Mouse (Mus musculus) CH12.LX (cell line): ENCODE measurements around the gene Ddost. TPM values are rescaled to one million over a fixed set of nuclear protein-coding genes. Genes with fewer than 3 reads are reported as not detected.

Source experiments
- DNase-seq: peaks from one replicate; pipeline ENCODE4 v3.0.0-alpha.2; 2013; ENCODE audit errors: extremely low read depth
- H3K27ac ChIP-seq: 2 replicates; pipeline ENCODE4 v1.5.1; 2012; ENCODE audit warnings: low read depth, mild to moderate bottlenecking, control low read depth, moderate library complexity; ENCODE audit not compliant: insufficient read depth
- H3K27me3 ChIP-seq: replicated peaks from 2 replicates; pipeline ENCODE3; 2012; ENCODE audit warnings: inconsistent platforms
- H3K36me3 ChIP-seq, 2 experiments: replicated peaks in 1 of 2; 2 replicates each; pipeline versions ENCODE3 to v1.6.1; 2012; ENCODE audit warnings: inconsistent platforms in 1 of 2, low read length in 1 of 2, mild to moderate bottlenecking in 1 of 2, mixed read lengths in 1 of 2, moderate library complexity in 1 of 2; ENCODE audit not compliant: control insufficient read depth in 1 of 2, insufficient read depth in 1 of 2
- H3K4me1 ChIP-seq, 2 experiments: 2 replicates each; pipeline ENCODE4 v1.6.1; 2012; ENCODE audit warnings: inconsistent platforms in 1 of 2, moderate library complexity in 1 of 2; ENCODE audit not compliant: insufficient read depth in 2 of 2, control insufficient read depth in 1 of 2
- H3K4me2 ChIP-seq: 2 replicates; pipeline ENCODE4 v1.6.1; 2012; ENCODE audit warnings: low read depth, mild to moderate bottlenecking, control low read depth; ENCODE audit not compliant: poor library complexity, insufficient read depth, severe bottlenecking
- H3K4me3 ChIP-seq, 3 experiments: fragments of 150-350 bp in 1 of 3; sonication (generic) in 1 of 3; replicated peaks in 1 of 3; 2 replicates each; pipeline versions ENCODE3 to v1.5.1; 2011 to 2012; ENCODE audit warnings: low read depth in 2 of 3, low read length in 2 of 3, mild to moderate bottlenecking in 2 of 3, moderate library complexity in 2 of 3, control low read depth in 1 of 3, improper control_type of control experiment in 1 of 3, inconsistent platforms in 1 of 3, mixed read lengths in 1 of 3; ENCODE audit not compliant: poor library complexity in 1 of 3
- H3K79me2 ChIP-seq: replicated peaks from 2 replicates; pipeline ENCODE4 v1.6.1; 2012; ENCODE audit warnings: mild to moderate bottlenecking, moderate library complexity; ENCODE audit not compliant: control insufficient read depth, poor library complexity, insufficient read depth, severe bottlenecking; ENCODE audit errors: extremely low read depth
- H3K9ac ChIP-seq: 2 replicates; pipeline ENCODE4 v1.6.1; 2012; ENCODE audit warnings: low read depth, mild to moderate bottlenecking, control low read depth, moderate library complexity; ENCODE audit not compliant: insufficient read depth
- H3K9me3 ChIP-seq: replicated peaks from 2 replicates; pipeline ENCODE3; 2012; ENCODE audit warnings: low read length, inconsistent platforms, mixed read lengths
- BHLHE40 ChIP-seq: IDR thresholded peaks from 2 replicates; pipeline ENCODE4 v1.6.1; 2011; ENCODE audit warnings: mild to moderate bottlenecking, low read depth, low read length, improper control_type of control experiment
- CHD2 ChIP-seq: IDR thresholded peaks from 2 replicates; pipeline ENCODE4 v1.6.1; 2011; ENCODE audit warnings: low read length, improper control_type of control experiment
- CTCF ChIP-seq, 2 experiments: IDR thresholded peaks in 1 of 2; conservative IDR thresholded peaks in 1 of 2; 2 replicates each; pipeline ENCODE4 v1.5.1; 2011 to 2012; ENCODE audit warnings: low read depth in 2 of 2, low read length in 2 of 2, improper control_type of control experiment in 1 of 2, inconsistent platforms in 1 of 2, mild to moderate bottlenecking in 1 of 2, moderate library complexity in 1 of 2
- E2F4 ChIP-seq: IDR thresholded peaks from 2 replicates; pipeline ENCODE4 v1.6.1; 2011; ENCODE audit warnings: low read depth, low read length, improper control_type of control experiment; ENCODE audit not compliant: insufficient replicate concordance
- GABPA ChIP-seq: IDR thresholded peaks from 2 replicates; pipeline ENCODE4 v1.6.1; 2012; ENCODE audit warnings: low read depth, low read length, improper control_type of control experiment, inconsistent platforms; ENCODE audit not compliant: insufficient replicate concordance
- HCFC1 ChIP-seq: IDR thresholded peaks from 2 replicates; pipeline ENCODE4 v1.6.1; 2012; ENCODE audit warnings: low read depth, mild to moderate bottlenecking, inconsistent platforms, low read length, improper control_type of control experiment
- IRF4 ChIP-seq: IDR thresholded peaks from 2 replicates; pipeline ENCODE4 v1.6.1; 2014; ENCODE audit warnings: low read depth, mild to moderate bottlenecking, inconsistent platforms, low read length, improper control_type of control experiment
- JUN ChIP-seq: IDR thresholded peaks from 2 replicates; pipeline ENCODE4 v1.6.1; 2011; ENCODE audit warnings: low read depth, mild to moderate bottlenecking, low read length, improper control_type of control experiment, moderate library complexity; ENCODE audit not compliant: insufficient read depth
- JUND ChIP-seq: conservative IDR thresholded peaks from 2 replicates; pipeline ENCODE4 v1.6.1; 2011; ENCODE audit warnings: low read depth, low read length, improper control_type of control experiment
- MAX ChIP-seq: IDR thresholded peaks from 2 replicates; pipeline ENCODE4 v1.6.1; 2011; ENCODE audit warnings: low read length, improper control_type of control experiment
- MAZ ChIP-seq: IDR thresholded peaks from 2 replicates; pipeline ENCODE4 v1.6.1; 2012; ENCODE audit warnings: low read depth, mild to moderate bottlenecking, inconsistent platforms, low read length, improper control_type of control experiment, moderate library complexity
- MEF2A ChIP-seq: IDR thresholded peaks from 2 replicates; pipeline ENCODE4 v1.6.1; 2014; ENCODE audit warnings: low read depth, mild to moderate bottlenecking, inconsistent platforms, low read length, improper control_type of control experiment, borderline replicate concordance
- MYC ChIP-seq: IDR thresholded peaks from 2 replicates; pipeline ENCODE4 v1.6.1; 2011; ENCODE audit warnings: low read depth, mild to moderate bottlenecking, improper control_type of control experiment, low read length
- NELFE ChIP-seq: IDR thresholded peaks from 2 replicates; pipeline ENCODE4 v1.6.1; 2011; ENCODE audit warnings: low read depth, low read length, improper control_type of control experiment
- NRF1 ChIP-seq: IDR thresholded peaks from 2 replicates; pipeline ENCODE4 v1.6.1; 2014; ENCODE audit warnings: low read depth, mild to moderate bottlenecking, inconsistent platforms, low read length, improper control_type of control experiment, moderate library complexity
- PAX5 ChIP-seq: IDR thresholded peaks from 2 replicates; pipeline ENCODE4 v1.6.1; 2012; ENCODE audit warnings: low read length, inconsistent platforms, mixed read lengths
- POLR2AphosphoS2 ChIP-seq: IDR thresholded peaks from 2 replicates; pipeline ENCODE4 v1.6.1; 2011; ENCODE audit warnings: low read depth, low read length, improper control_type of control experiment
- RAD21 ChIP-seq: IDR thresholded peaks from 2 replicates; pipeline ENCODE4 v1.6.1; 2011; ENCODE audit warnings: low read depth, mild to moderate bottlenecking, low read length, improper control_type of control experiment, moderate library complexity
- SIN3A ChIP-seq: IDR thresholded peaks from 2 replicates; pipeline ENCODE4 v1.6.1; 2012; ENCODE audit warnings: low read length, improper control_type of control experiment, inconsistent platforms
- USF1 ChIP-seq: IDR thresholded peaks from 2 replicates; pipeline ENCODE4 v1.6.1; 2014; ENCODE audit warnings: low read depth, mild to moderate bottlenecking, inconsistent platforms, low read length, improper control_type of control experiment
- ZC3H11A ChIP-seq: IDR thresholded peaks from 2 replicates; pipeline ENCODE4 v1.6.1; 2012; ENCODE audit warnings: low read depth, mild to moderate bottlenecking, inconsistent platforms, low read length, improper control_type of control experiment
- ZKSCAN1 ChIP-seq: IDR thresholded peaks from 2 replicates; pipeline ENCODE4 v1.6.1; 2012; ENCODE audit warnings: low read depth, inconsistent platforms, low read length, improper control_type of control experiment, borderline replicate concordance
- ZNF384 ChIP-seq: IDR thresholded peaks from 2 replicates; pipeline ENCODE4 v1.6.1; 2012; ENCODE audit warnings: low read depth, low read length, improper control_type of control experiment, inconsistent platforms
- dilution Hi-C: fragments of 300-500 bp; cut with MboI; formaldehyde crosslinking; loops from 2 replicates; pipeline ENCODE4 v1.14.3; 2020; ENCODE audit warnings: low sequenced_read_pairs; ENCODE audit not compliant: extremely low pct_unique_long_range_greater_than_20kb, extremely low pct_ligation_motif_present
- in situ Hi-C: fragments of 300-500 bp; cut with MboI; formaldehyde crosslinking; loops from 3 replicates; pipeline ENCODE4 v1.14.3; 2019; ENCODE audit warnings: low sequenced_read_pairs, low pct_ligation_motif_present, low pct_unique_long_range_greater_than_20kb, mixed read lengths
- polyA plus RNA-seq: library from polyadenylated mRNA; unstranded; fragments of >175 nt; gene quantifications from 2 replicates; pipeline ENCODE4 v1.2.1, GENCODE M21; 2012; ENCODE audit warnings: low read depth; ENCODE audit not compliant: insufficient read length
- total RNA-seq, 2 experiments: library from RNA; depleted of rRNA; stranded (reverse); fragments of 300-350 nt in 1 of 2; fragments of >200 nt in 1 of 2; gene quantifications; 2 replicates each; pipeline ENCODE4 v1.2.3; 2012 to 2014

Gene Ddost
- total and polyA plus RNA-seq, 3 experiments, result 163 to 186 (median 164) TPM

DNA sequence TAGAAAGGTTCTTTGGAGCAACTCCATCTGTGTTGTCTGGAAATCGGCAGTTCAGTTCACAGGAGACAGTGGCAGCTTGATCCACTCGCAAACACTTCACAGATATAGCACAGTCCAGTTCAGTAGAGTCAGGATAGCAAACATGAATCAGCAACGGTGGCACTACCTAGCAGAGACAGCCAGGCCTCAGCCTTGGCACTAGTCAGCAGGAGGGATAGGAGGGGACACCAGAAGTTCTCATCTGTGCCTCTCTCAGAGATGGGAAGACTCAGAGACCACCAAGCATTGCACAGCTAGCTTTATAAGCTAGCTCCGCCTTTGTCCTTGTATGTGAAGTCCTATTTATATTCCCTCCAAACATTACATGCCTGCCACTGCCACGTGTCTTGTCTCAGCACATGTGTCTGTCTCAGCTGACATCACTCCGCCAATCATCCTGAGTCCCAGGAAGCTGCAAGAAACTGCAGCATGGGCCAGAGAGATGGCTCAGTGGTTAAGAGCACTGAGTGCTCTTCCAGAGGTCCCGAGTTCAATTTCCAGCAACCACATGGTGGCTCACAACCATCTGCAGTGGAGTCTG, 23.5 kb downstream of the Ddost start:
- Histone ChIP-seq H3K4me1 (peaks cover 0 to 6% of the 10 kb centered on the region in 2 experiments; a peak in 2 of 4 replicates), H3K9me3 (peaks cover 12% of the 10 kb centered on the region), H3K4me2 (no peak overlapping the region), H3K27me3 (peaks cover 44% of the 10 kb centered on the region), H3K79me2 (no peaks in the 10 kb centered on the region), H3K27ac (no peak overlapping the region), H3K4me3 (no peak overlapping the region), H3K36me3 (no peaks in the 10 kb centered on the region), H3K9ac (no peak overlapping the region)
- TF ChIP-seq POLR2AphosphoS2, result no peak
- no peak for TF ChIP-seq JUND
- TF ChIP-seq CHD2, result no peak
- no peak for TF ChIP-seq MAZ
- TF ChIP-seq ZNF384, result no peak
- no peak for TF ChIP-seq JUN
- no peak for TF ChIP-seq CTCF (conservative IDR thresholded peaks at IDR 0.05 in 1 of 2, IDR thresholded peaks at IDR 0.05 in 1 of 2; ENCODE audit: low read depth in 2 of 2, low read length in 2 of 2)
- no peak for TF ChIP-seq NELFE
- TF ChIP-seq RAD21, result no peak
- no peak for TF ChIP-seq NRF1
- in situ Hi-C loops (loop anchor here (10.0 kb wide), 1 partner anchor 47 kb away; no protein-coding TSS in a partner anchor), dilution Hi-C loops (no loop called here)
- DNase-seq, result no peak

DNA sequence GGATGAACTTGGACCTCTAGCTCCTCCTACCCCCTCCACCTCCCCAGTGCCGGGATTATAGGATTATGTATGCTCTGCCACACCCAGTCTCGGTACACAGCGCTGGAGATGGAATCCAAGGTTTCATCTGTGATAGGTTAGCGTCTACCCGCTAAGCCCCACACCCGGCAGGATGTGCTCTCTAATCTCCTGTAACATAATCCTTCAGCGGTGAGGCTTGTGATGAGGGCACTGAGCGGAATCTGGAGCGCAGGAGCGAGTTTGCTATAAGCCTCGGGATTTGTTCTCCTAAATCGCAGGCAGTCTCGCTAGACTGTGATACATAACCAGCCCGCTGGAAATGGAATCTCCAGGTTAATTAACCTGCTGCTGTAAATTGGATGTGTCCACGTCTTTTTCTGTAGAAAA, 25.7 kb downstream of the Ddost start:
- H3K4me3 ChIP-seq, result no peak overlapping the region
- H3K36me3 ChIP-seq, result no peaks in the 10 kb centered on the region
- H3K4me1 ChIP-seq, result peaks cover 0 to 6% of the 10 kb centered on the region in 2 experiments; a peak in 2 of 4 replicates
- TF ChIP-seq SIN3A, result no peak
- no peak for TF ChIP-seq MEF2A
- TF ChIP-seq ZKSCAN1, result no peak
- no peak for TF ChIP-seq MAX
- TF ChIP-seq HCFC1, result no peak
- TF ChIP-seq BHLHE40, result no peak
- no peak for TF ChIP-seq USF1
- TF ChIP-seq MAZ, result no peak
- TF ChIP-seq POLR2AphosphoS2, result no peak
- TF ChIP-seq MYC, result no peak
- no peak for TF ChIP-seq IRF4
- no peak for TF ChIP-seq PAX5
- TF ChIP-seq E2F4, result no peak
- no peak for TF ChIP-seq JUN
- no peak for TF ChIP-seq GABPA
- TF ChIP-seq ZC3H11A, result no peak
- dilution Hi-C loops (no loop called here), in situ Hi-C loops (no loop called here)
- no peak for DNase-seq
- no peak overlapping the region for H3K9ac ChIP-seq
- H3K27ac ChIP-seq, result no peak overlapping the region
- H3K9me3 ChIP-seq, result peaks cover 18% of the 10 kb centered on the region
- H3K79me2 ChIP-seq, result no peaks in the 10 kb centered on the region
- peaks cover 63% of the 10 kb centered on the region for H3K27me3 ChIP-seq
- no peak overlapping the region for H3K4me2 ChIP-seq
